Mouse (Mus musculus): Measurements from ENCODE around the gene Rtn4ip1. TPM values are rescaled to one million over a fixed set of nuclear protein-coding genes. Genes with fewer than 3 reads are reported as not detected.
A peak's percentile ranks its signal among the peaks of the same experiment; 100 is the strongest.

Gene Rtn4ip1
- 15.3 and 17.1 TPM in 2 replicates for polyA plus RNA-seq (2014; fragmentation: Nextera tagmentation; extraction: Ambion mirVana)

DNA sequence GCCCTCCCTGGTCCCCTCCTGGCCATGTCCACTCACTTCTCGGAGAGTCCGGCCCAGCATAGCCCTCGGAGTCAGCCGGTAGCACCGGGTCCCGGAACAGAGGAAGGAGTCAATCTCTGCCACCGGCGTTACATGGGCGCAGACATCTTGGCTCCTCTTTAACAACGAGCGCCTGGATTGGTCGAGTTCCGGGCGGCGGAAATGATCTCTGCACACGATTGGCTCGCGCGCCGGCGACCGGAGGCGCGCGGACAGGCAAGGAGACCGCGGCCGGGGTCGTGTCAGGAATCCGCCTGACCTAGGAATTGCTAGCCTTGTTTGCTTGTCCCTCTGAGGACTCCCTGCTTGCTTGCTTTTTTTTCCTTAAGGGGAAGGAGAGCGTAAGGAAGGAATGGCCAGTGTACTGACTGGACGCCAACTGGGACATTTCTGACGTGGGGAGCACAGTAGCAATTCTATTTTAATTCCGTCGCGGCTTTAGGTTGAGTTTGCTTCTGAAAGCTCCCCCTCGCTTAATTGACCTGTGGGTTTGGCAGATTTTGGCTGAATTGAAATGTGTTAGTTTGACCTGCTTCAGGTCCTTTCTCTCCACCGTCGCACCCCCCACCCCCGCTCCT is at the start of gene Rtn4ip1, which contains the start of gene Qrsl1:
Rtn4ip1 (plus strand) TSS at position 230 of the 617 bp plus-strand sequence.
Qrsl1 (minus strand) TSS at position 168 of the 617 bp plus-strand sequence.
- Histone ChIP-seq H3K9ac (replicated peaks; ENCODE audit: low read depth, low read length) (peak within 1 kb of the TSS; percentile 35), H3K4me3 (ENCODE audit: low read depth, low read length) (peak within 1 kb of the TSS; percentile 65), H3K9me3 (ENCODE audit: control insufficient read depth, low read length) (no peaks in the 10 kb centered on the region), H3K36me3 (ENCODE audit: control insufficient read depth, insufficient read depth, low read length) (no peaks in the 10 kb centered on the region), H3K4me2 (ENCODE audit: low read depth, low read length) (peak within 1 kb of the TSS; percentile 66), H3K4me1 (ENCODE audit: control insufficient read depth, insufficient read depth, low read length) (peaks cover 8% of the 10 kb centered on the region), H3K27me3 (ENCODE audit: control insufficient read depth, insufficient read depth, low read length) (no peaks in the 10 kb centered on the region), H3K27ac (ENCODE audit: low read depth, low read length) (peak within 1 kb of the TSS; percentile 63; the same call in 1 of the 2 replicates)
- ATAC-seq (ENCODE audit: low read depth), result peak; percentile 99
- under 1% methylated on average over 40 of the region's 40 CpGs for WGBS

DNA sequence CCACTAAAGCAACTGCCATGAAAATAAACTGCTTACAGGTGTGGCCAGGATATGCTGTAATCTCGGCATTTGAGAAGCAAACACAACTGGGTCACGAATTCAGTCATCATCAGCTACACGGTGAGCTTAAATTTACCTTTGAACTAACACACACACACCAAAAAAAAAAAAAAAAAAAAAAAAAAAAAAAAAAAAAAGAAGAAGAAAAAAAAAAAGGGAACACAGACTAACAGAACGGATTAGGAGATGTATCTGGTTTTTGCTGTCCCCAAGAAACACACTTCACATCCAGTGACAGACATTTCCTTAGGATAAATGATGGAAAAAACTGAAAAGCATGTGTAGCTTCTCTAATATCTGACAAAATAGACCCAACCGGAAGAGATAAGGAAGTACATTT is 49.7 kb upstream of the Rtn4ip1 start:
- no peaks in the 10 kb centered on the region for H3K27me3 ChIP-seq (ENCODE audit: control insufficient read depth, insufficient read depth, low read length)
- no peak overlapping the region for H3K27ac ChIP-seq (ENCODE audit: low read depth, low read length)
- H3K4me3 ChIP-seq (ENCODE audit: low read depth, low read length), result no peak overlapping the region
- no peak overlapping the region for H3K9ac ChIP-seq (replicated peaks; ENCODE audit: low read depth, low read length)
- no peaks in the 10 kb centered on the region for H3K36me3 ChIP-seq (ENCODE audit: control insufficient read depth, insufficient read depth, low read length)
- H3K4me1 ChIP-seq (ENCODE audit: control insufficient read depth, insufficient read depth, low read length), result no peaks in the 10 kb centered on the region
- no peak for ATAC-seq (ENCODE audit: low read depth)
- H3K9me3 ChIP-seq (ENCODE audit: control insufficient read depth, low read length), result no peaks in the 10 kb centered on the region
- WGBS, result 93% methylated on average over 5 of the region's 5 CpGs
- no peak overlapping the region for H3K4me2 ChIP-seq (ENCODE audit: low read depth, low read length)

DNA sequence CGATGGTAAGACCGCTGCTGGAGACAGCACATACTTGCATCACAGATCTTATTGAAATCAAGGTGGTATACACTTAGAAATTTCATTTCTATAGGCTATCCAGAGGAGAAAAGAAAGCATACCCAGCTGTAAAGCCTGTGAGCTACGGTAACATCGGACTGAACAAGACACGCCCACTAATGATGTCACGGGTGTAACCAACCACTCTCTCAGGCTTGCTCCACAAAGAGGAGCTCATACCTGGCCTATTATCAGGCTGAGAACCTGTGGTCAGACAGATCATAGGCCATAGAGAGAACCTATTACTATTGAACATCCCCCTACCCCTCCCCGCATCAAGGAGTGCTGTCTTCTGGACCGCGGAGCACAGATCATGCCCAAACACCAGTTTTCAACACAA is 45.7 kb upstream of the Rtn4ip1 start:
- no peaks in the 10 kb centered on the region for H3K9me3 ChIP-seq (ENCODE audit: control insufficient read depth, low read length)
- no peaks in the 10 kb centered on the region for H3K27me3 ChIP-seq (ENCODE audit: control insufficient read depth, insufficient read depth, low read length)
- H3K36me3 ChIP-seq (ENCODE audit: control insufficient read depth, insufficient read depth, low read length), result no peaks in the 10 kb centered on the region
- no peak overlapping the region for H3K4me2 ChIP-seq (ENCODE audit: low read depth, low read length)
- no peak overlapping the region for H3K9ac ChIP-seq (replicated peaks; ENCODE audit: low read depth, low read length)
- no peak overlapping the region for H3K27ac ChIP-seq (ENCODE audit: low read depth, low read length)
- 95% methylated on average over 9 of the region's 9 CpGs for WGBS
- no peak overlapping the region for H3K4me3 ChIP-seq (ENCODE audit: low read depth, low read length)
- no peak for ATAC-seq (ENCODE audit: low read depth)
- H3K4me1 ChIP-seq (ENCODE audit: control insufficient read depth, insufficient read depth, low read length), result no peaks in the 10 kb centered on the region

DNA sequence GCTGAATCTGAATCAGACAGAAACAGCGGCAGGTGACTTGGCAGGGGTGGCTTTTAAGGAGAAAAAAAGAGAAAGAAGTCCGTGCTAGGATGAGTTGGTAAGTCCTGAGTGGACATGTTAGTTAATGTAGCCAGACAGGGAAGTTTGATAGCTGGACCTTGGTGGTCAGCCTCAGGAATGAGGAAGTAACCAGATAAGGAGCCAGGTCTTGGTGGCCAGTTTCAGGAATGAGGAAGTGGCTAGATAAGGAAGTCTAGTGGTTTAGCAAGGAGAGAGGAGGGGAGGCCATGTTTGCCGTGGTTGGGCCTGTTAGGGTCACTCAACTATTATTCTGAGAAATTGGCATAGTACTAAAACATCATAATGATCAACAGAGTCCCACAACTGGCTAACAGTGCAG is 45.3 kb upstream of the Rtn4ip1 start:
- H3K9me3 ChIP-seq (ENCODE audit: control insufficient read depth, low read length), result no peaks in the 10 kb centered on the region
- ATAC-seq (ENCODE audit: low read depth), result no peak
- 89% methylated on average over 3 of the region's 3 CpGs for WGBS
- H3K27ac ChIP-seq (ENCODE audit: low read depth, low read length), result no peak overlapping the region
- no peak overlapping the region for H3K9ac ChIP-seq (replicated peaks; ENCODE audit: low read depth, low read length)
- no peaks in the 10 kb centered on the region for H3K4me1 ChIP-seq (ENCODE audit: control insufficient read depth, insufficient read depth, low read length)
- H3K27me3 ChIP-seq (ENCODE audit: control insufficient read depth, insufficient read depth, low read length), result no peaks in the 10 kb centered on the region
- no peak overlapping the region for H3K4me3 ChIP-seq (ENCODE audit: low read depth, low read length)
- H3K36me3 ChIP-seq (ENCODE audit: control insufficient read depth, insufficient read depth, low read length), result no peaks in the 10 kb centered on the region
- H3K4me2 ChIP-seq (ENCODE audit: low read depth, low read length), result no peak overlapping the region

DNA sequence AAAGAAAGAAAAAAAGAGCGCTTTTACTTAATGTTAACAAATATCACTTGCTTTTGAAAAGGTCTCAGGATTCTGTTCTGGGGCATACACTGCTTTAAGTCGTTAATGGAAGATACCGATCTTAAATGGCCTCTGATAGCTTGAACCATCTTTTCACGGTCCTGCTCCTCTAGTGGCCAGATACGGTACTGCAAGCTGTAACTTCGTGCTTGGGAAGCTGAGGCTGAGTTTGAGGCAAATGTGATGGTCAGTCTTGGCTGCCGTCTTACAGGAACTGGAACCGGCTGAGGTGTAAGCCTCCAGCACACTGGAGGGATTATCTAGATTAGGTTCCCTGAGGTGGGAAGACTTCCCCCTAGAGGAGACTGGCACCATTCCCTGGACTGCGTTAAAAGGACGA is 30.9 kb upstream of the Rtn4ip1 start:
- Histone ChIP-seq H3K4me1 (ENCODE audit: control insufficient read depth, insufficient read depth, low read length) (no peaks in the 10 kb centered on the region), H3K9me3 (ENCODE audit: control insufficient read depth, low read length) (no peaks in the 10 kb centered on the region), H3K27me3 (ENCODE audit: control insufficient read depth, insufficient read depth, low read length) (no peaks in the 10 kb centered on the region), H3K27ac (ENCODE audit: low read depth, low read length) (no peak overlapping the region), H3K4me2 (ENCODE audit: low read depth, low read length) (no peak overlapping the region), H3K36me3 (ENCODE audit: control insufficient read depth, insufficient read depth, low read length) (no peaks in the 10 kb centered on the region), H3K9ac (replicated peaks; ENCODE audit: low read depth, low read length) (no peak overlapping the region), H3K4me3 (ENCODE audit: low read depth, low read length) (no peak overlapping the region)
- WGBS, result 73% methylated on average over 10 of the region's 10 CpGs
- no peak for ATAC-seq (ENCODE audit: low read depth)

DNA sequence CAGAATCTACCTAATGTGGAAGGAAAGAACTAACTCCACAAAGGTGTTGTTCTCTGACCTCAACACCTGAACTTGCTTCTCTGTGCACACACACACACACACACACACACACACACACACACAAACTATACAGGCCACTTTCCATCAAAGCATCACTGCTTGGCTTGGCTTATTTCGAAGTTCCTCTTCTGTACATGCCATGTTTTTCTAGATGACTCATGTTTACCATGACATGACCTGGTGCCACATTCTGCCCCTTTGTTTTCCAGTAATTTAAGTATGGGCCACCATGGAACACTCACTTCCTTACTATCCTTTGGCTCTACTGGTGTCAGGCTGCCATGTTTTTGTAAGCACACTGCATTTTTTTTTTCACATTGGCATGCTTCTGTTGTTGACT is 30.1 kb upstream of the Rtn4ip1 start:
- H3K4me2 ChIP-seq (ENCODE audit: low read depth, low read length), result no peak overlapping the region
- no peaks in the 10 kb centered on the region for H3K9me3 ChIP-seq (ENCODE audit: control insufficient read depth, low read length)
- no peak overlapping the region for H3K27ac ChIP-seq (ENCODE audit: low read depth, low read length)
- no peaks in the 10 kb centered on the region for H3K4me1 ChIP-seq (ENCODE audit: control insufficient read depth, insufficient read depth, low read length)
- no peak for ATAC-seq (ENCODE audit: low read depth)
- no peak overlapping the region for H3K4me3 ChIP-seq (ENCODE audit: low read depth, low read length)
- whole genome bisulfite sequencing, result 100% methylated on average over 1 of the region's 1 CpGs
- no peaks in the 10 kb centered on the region for H3K27me3 ChIP-seq (ENCODE audit: control insufficient read depth, insufficient read depth, low read length)
- H3K36me3 ChIP-seq (ENCODE audit: control insufficient read depth, insufficient read depth, low read length), result no peaks in the 10 kb centered on the region
- no peak overlapping the region for H3K9ac ChIP-seq (replicated peaks; ENCODE audit: low read depth, low read length)

DNA sequence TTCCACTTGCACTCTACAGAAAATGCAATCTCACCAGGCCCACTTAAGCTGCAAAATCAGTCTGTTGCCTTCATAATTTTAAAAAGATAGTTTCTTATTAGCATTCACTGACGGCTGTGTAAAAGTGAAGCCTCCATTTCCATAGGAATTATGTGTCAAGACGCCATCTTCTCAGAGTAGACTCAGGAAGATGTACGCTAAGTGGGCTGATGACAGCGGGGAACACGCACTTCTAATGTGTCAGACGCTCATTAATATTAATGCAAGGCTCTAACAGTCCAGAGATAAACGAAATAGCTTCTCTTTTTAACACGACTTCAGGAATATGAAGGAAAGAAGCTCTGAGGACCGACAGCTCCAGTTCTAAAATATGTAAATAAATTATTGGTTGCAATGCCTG is 13.9 kb upstream of the Rtn4ip1 start:
- ATAC-seq (ENCODE audit: low read depth), result no peak; the same call in 1 of the 2 replicates
- H3K9ac ChIP-seq (replicated peaks; ENCODE audit: low read depth, low read length), result no peak overlapping the region
- no peaks in the 10 kb centered on the region for H3K4me1 ChIP-seq (ENCODE audit: control insufficient read depth, insufficient read depth, low read length)
- no peak overlapping the region for H3K4me2 ChIP-seq (ENCODE audit: low read depth, low read length)
- H3K4me3 ChIP-seq (ENCODE audit: low read depth, low read length), result no peak overlapping the region
- no peaks in the 10 kb centered on the region for H3K9me3 ChIP-seq (ENCODE audit: control insufficient read depth, low read length)
- no peak overlapping the region for H3K27ac ChIP-seq (ENCODE audit: low read depth, low read length)
- no peaks in the 10 kb centered on the region for H3K27me3 ChIP-seq (ENCODE audit: control insufficient read depth, insufficient read depth, low read length)
- H3K36me3 ChIP-seq (ENCODE audit: control insufficient read depth, insufficient read depth, low read length), result peaks cover 11% of the 10 kb centered on the region; the same call in 1 of the 2 replicates
- 62% methylated on average over 9 of the region's 9 CpGs for WGBS

DNA sequence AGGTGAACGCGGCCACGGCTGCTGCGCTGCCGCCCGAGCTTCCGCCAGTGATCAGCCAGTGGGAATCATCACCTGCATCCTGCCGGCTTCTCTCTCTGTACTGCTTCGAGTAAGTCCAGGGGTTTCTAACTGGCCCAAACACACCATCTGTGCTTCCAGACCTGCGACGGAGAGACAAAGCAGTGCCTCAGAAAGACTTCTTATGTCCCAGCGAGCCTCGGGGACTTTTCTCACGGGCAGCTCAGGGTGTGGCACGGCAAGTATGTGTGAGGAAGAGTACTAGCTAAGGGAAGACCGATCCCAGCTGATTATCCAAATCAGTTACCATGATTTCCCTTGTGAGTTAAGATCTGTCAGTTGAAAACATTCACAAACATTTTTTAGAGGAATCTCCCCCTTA is 12.6 kb upstream of the Rtn4ip1 start:
- peaks cover 13% of the 10 kb centered on the region for H3K36me3 ChIP-seq (ENCODE audit: control insufficient read depth, insufficient read depth, low read length)
- H3K4me2 ChIP-seq (ENCODE audit: low read depth, low read length), result no peak overlapping the region
- WGBS, result 90% methylated on average over 16 of the region's 16 CpGs
- H3K9me3 ChIP-seq (ENCODE audit: control insufficient read depth, low read length), result no peaks in the 10 kb centered on the region
- H3K27ac ChIP-seq (ENCODE audit: low read depth, low read length), result no peak overlapping the region
- ATAC-seq (ENCODE audit: low read depth), result no peak
- no peaks in the 10 kb centered on the region for H3K27me3 ChIP-seq (ENCODE audit: control insufficient read depth, insufficient read depth, low read length)
- no peaks in the 10 kb centered on the region for H3K4me1 ChIP-seq (ENCODE audit: control insufficient read depth, insufficient read depth, low read length)
- no peak overlapping the region for H3K9ac ChIP-seq (replicated peaks; ENCODE audit: low read depth, low read length)
- no peak overlapping the region for H3K4me3 ChIP-seq (ENCODE audit: low read depth, low read length)

DNA sequence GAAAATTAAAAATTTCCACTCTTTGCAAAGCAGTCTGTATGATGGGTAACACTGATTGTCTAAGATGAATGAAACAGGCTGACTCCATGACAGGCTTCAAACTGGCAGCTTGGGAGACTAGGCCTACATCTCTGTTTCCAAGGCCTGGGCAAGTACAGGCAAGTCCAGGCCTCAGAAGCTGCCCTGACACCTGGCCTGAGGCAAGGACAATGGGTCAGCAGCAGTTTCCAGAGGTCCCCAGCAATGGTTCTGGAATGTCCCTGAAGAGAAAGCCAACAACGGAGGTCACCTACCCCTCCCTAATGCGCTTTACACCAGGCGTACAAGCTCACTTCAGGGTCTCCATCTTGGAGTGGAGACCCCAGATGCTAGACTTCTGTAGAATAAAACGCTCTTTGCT is 8.6 kb upstream of the Rtn4ip1 start:
- H3K27me3 ChIP-seq (ENCODE audit: control insufficient read depth, insufficient read depth, low read length), result no peaks in the 10 kb centered on the region
- H3K9me3 ChIP-seq (ENCODE audit: control insufficient read depth, low read length), result no peaks in the 10 kb centered on the region
- peaks cover 13% of the 10 kb centered on the region for H3K36me3 ChIP-seq (ENCODE audit: control insufficient read depth, insufficient read depth, low read length)
- H3K4me3 ChIP-seq (ENCODE audit: low read depth, low read length), result no peak overlapping the region
- 98% methylated on average over 4 of the region's 4 CpGs for WGBS
- H3K4me2 ChIP-seq (ENCODE audit: low read depth, low read length), result no peak overlapping the region
- ATAC-seq (ENCODE audit: low read depth), result no peak
- H3K27ac ChIP-seq (ENCODE audit: low read depth, low read length), result no peak overlapping the region
- no peak overlapping the region for H3K9ac ChIP-seq (replicated peaks; ENCODE audit: low read depth, low read length)
- no peaks in the 10 kb centered on the region for H3K4me1 ChIP-seq (ENCODE audit: control insufficient read depth, insufficient read depth, low read length)
